Mouse (Mus musculus) CH12.LX (cell line): ENCODE data around the gene Foxp1.

Experiments
- BHLHE40 ChIP-seq: IDR thresholded peaks from 2 replicates; pipeline ENCODE4 v1.6.1; 2011; ENCODE audit warnings: mild to moderate bottlenecking, low read depth, low read length, improper control_type of control experiment
- CHD1 ChIP-seq: IDR thresholded peaks from 2 replicates; pipeline ENCODE4 v1.6.1; 2012; ENCODE audit warnings: low read depth, low read length, improper control_type of control experiment, inconsistent platforms
- CTCF ChIP-seq, 2 experiments: IDR thresholded peaks in 1 of 2; conservative IDR thresholded peaks in 1 of 2; 2 replicates each; pipeline ENCODE4 v1.5.1; 2011 to 2012; ENCODE audit warnings: low read depth in 2 of 2, low read length in 2 of 2, improper control_type of control experiment in 1 of 2, inconsistent platforms in 1 of 2, mild to moderate bottlenecking in 1 of 2, moderate library complexity in 1 of 2
- EP300 ChIP-seq: IDR thresholded peaks from 2 replicates; pipeline ENCODE4 v1.6.1; 2011; ENCODE audit warnings: low read length, improper control_type of control experiment
- HCFC1 ChIP-seq: IDR thresholded peaks from 2 replicates; pipeline ENCODE4 v1.6.1; 2012; ENCODE audit warnings: low read depth, mild to moderate bottlenecking, inconsistent platforms, low read length, improper control_type of control experiment
- IRF4 ChIP-seq: IDR thresholded peaks from 2 replicates; pipeline ENCODE4 v1.6.1; 2014; ENCODE audit warnings: low read depth, mild to moderate bottlenecking, inconsistent platforms, low read length, improper control_type of control experiment
- JUND ChIP-seq: conservative IDR thresholded peaks from 2 replicates; pipeline ENCODE4 v1.6.1; 2011; ENCODE audit warnings: low read depth, low read length, improper control_type of control experiment
- KAT2A ChIP-seq: IDR thresholded peaks from 2 replicates; pipeline ENCODE4 v1.6.1; 2012; ENCODE audit warnings: low read length, improper control_type of control experiment, inconsistent platforms; ENCODE audit not compliant: insufficient replicate concordance
- MAX ChIP-seq: IDR thresholded peaks from 2 replicates; pipeline ENCODE4 v1.6.1; 2011; ENCODE audit warnings: low read length, improper control_type of control experiment
- POLR2A ChIP-seq: IDR thresholded peaks from 2 replicates; pipeline ENCODE4 v1.6.1; 2011; ENCODE audit warnings: low read depth, mild to moderate bottlenecking, improper control_type of control experiment, low read length
- POLR2AphosphoS2 ChIP-seq: IDR thresholded peaks from 2 replicates; pipeline ENCODE4 v1.6.1; 2011; ENCODE audit warnings: low read depth, low read length, improper control_type of control experiment
- UBTF ChIP-seq: IDR thresholded peaks from 2 replicates; pipeline ENCODE4 v1.6.1; 2012; ENCODE audit warnings: low read depth, mild to moderate bottlenecking, inconsistent platforms, low read length, improper control_type of control experiment, moderate library complexity
- USF1 ChIP-seq: IDR thresholded peaks from 2 replicates; pipeline ENCODE4 v1.6.1; 2014; ENCODE audit warnings: low read depth, mild to moderate bottlenecking, inconsistent platforms, low read length, improper control_type of control experiment
- ZKSCAN1 ChIP-seq: IDR thresholded peaks from 2 replicates; pipeline ENCODE4 v1.6.1; 2012; ENCODE audit warnings: low read depth, inconsistent platforms, low read length, improper control_type of control experiment, borderline replicate concordance

GRCm38 (mm10) chr6:98984626-98985025 is 537.9 kb downstream of the Foxp1 start:
- no peak for TF ChIP-seq CTCF (conservative IDR thresholded peaks at IDR 0.05 in 1 of 2, IDR thresholded peaks at IDR 0.05 in 1 of 2; ENCODE audit: low read depth in 2 of 2, low read length in 2 of 2)
- no peak for TF ChIP-seq UBTF
- TF ChIP-seq MAX, result no peak
- no peak for TF ChIP-seq ZKSCAN1
- TF ChIP-seq USF1, result no peak
- TF ChIP-seq POLR2A, result no peak
- no peak for TF ChIP-seq POLR2AphosphoS2
- TF ChIP-seq CHD1, result no peak
- no peak for TF ChIP-seq BHLHE40
- TF ChIP-seq IRF4, result no peak
- no peak for TF ChIP-seq HCFC1
- TF ChIP-seq EP300, result no peak
- no peak for TF ChIP-seq KAT2A
- TF ChIP-seq JUND, result no peak
